Mouse (Mus musculus): Measurements from ENCODE around the gene Dchs1. TPM values are rescaled to one million over a fixed set of nuclear protein-coding genes. Genes with fewer than 3 reads are reported as not detected.

Gene Dchs1
- polyA plus RNA-seq, 1 experiment from 2014 or later = 16.1 TPM

DNA sequence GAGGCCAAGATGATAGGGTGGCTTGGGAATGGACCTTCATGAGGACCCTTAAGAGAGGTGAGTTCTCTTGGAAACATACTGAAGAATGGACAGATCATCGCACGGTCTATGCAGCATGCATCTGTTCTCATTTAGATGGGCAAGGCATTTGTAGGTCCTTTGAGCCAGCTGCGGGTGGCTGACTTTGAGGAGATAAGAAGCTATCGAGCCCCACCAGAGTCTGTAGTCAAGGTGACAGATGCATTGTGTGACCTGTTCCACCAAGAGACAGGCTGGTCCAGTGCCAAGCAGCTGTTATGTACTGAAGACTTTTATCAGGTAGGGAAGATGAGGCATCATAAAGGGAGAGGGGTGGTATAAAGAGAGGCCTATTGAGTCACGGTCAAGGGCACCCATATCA, 78.7 kb downstream of the Dchs1 start:
- H3K9me3 ChIP-seq = no peaks in the 10 kb centered on the region
- no peak for ATAC-seq (ENCODE audit: low FRiP score)
- H3K36me3 ChIP-seq = no peaks in the 10 kb centered on the region
- no peaks in the 10 kb centered on the region for H3K27me3 ChIP-seq
- no peak overlapping the region for H3K27ac ChIP-seq
- no peak overlapping the region for H3K9ac ChIP-seq
- WGBS = 94% methylated on average over 5 of the region's 5 CpGs
- H3K4me1 ChIP-seq (replicated peaks) = no peaks in the 10 kb centered on the region
- H3K4me2 ChIP-seq = no peak overlapping the region
- no peak overlapping the region for H3K4me3 ChIP-seq

DNA sequence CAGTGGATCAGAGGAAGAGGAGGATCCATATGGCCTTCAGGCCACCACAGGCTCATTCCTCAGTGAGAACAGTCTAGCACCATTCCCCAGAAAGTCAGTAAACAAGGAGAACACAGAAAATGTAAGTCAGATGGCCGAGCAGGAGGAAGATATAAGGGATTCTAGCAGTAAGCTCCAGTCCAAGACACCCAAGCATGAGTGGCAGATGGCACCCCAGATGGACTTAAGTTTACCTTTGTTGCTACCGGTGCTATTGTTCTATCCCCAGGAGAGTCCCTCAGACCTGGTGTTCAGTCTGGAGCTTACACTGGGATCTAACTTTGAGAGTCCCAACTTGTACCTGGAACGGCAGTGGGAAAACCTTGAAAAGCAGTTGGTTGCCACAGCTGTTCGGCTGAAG, 83.6 kb downstream of the Dchs1 start:
- 94% methylated on average over 4 of the region's 4 CpGs for WGBS
- no peaks in the 10 kb centered on the region for H3K4me1 ChIP-seq (replicated peaks)
- no peak overlapping the region for H3K4me3 ChIP-seq
- H3K9ac ChIP-seq = no peak overlapping the region
- no peak overlapping the region for H3K4me2 ChIP-seq
- no peak for ATAC-seq (ENCODE audit: low FRiP score)
- no peak overlapping the region for H3K27ac ChIP-seq
- H3K36me3 ChIP-seq = no peaks in the 10 kb centered on the region
- no peaks in the 10 kb centered on the region for H3K9me3 ChIP-seq
- no peaks in the 10 kb centered on the region for H3K27me3 ChIP-seq

GRCm38 (mm10) chr7:105703184-105703583, 84.3 kb downstream of the Dchs1 start:
- Histone ChIP-seq H3K27me3 (no peaks in the 10 kb centered on the region), H3K9me3 (no peaks in the 10 kb centered on the region), H3K27ac (no peak overlapping the region), H3K4me3 (no peak overlapping the region), H3K4me2 (no peak overlapping the region), H3K4me1 (replicated peaks) (no peaks in the 10 kb centered on the region), H3K9ac (no peak overlapping the region), H3K36me3 (no peaks in the 10 kb centered on the region)
- WGBS = 82% methylated on average over 16 of the region's 16 CpGs
- no peak for ATAC-seq (ENCODE audit: low FRiP score)

Other genes starting within 250 kb of the Dchs1 start
- 72.7 and 73.5 TPM in 2 replicates for gene Smpd1, start 233.3 kb downstream of the Dchs1 start, polyA plus RNA-seq (2015; fragmentation: Nextera tagmentation; extraction: Ambion mirVana)
- 242 and 246 TPM in 2 replicates for gene Apbb1, start 206.0 kb downstream of the Dchs1 start, polyA plus RNA-seq (2015; fragmentation: Nextera tagmentation; extraction: Ambion mirVana)
- 0.23 and 0.32 TPM in 2 replicates for gene Hpx, start 187.5 kb downstream of the Dchs1 start, polyA plus RNA-seq (2015; fragmentation: Nextera tagmentation; extraction: Ambion mirVana)
- gene Trim3, start 154.1 kb downstream of the Dchs1 start, polyA plus RNA-seq (2015; fragmentation: Nextera tagmentation; extraction: Ambion mirVana) = 82.1 and 83.2 TPM in 2 replicates
- gene Timm10b, start 147.6 kb downstream of the Dchs1 start, polyA plus RNA-seq (2015; fragmentation: Nextera tagmentation; extraction: Ambion mirVana) = 157 and 170 TPM in 2 replicates
- 74.3 and 77.7 TPM in 2 replicates for gene Arfip2, start 147.2 kb downstream of the Dchs1 start, polyA plus RNA-seq (2015; fragmentation: Nextera tagmentation; extraction: Ambion mirVana)
- 16.1 and 19.3 TPM in 2 replicates for gene Gm45799, start 147.1 kb downstream of the Dchs1 start, polyA plus RNA-seq (2015; fragmentation: Nextera tagmentation; extraction: Ambion mirVana)
- gene Dnhd1, start 136.8 kb downstream of the Dchs1 start, polyA plus RNA-seq (2015; fragmentation: Nextera tagmentation; extraction: Ambion mirVana) = 1.1 and 1.4 TPM in 2 replicates
- 181 and 191 TPM in 2 replicates for gene Ilk, start 51.1 kb downstream of the Dchs1 start, polyA plus RNA-seq (2015; fragmentation: Nextera tagmentation; extraction: Ambion mirVana)
- gene Rrp8, start 50.3 kb downstream of the Dchs1 start, polyA plus RNA-seq (2015; fragmentation: Nextera tagmentation; extraction: Ambion mirVana) = 25.8 and 28.0 TPM in 2 replicates
- gene Taf10, start 43.3 kb downstream of the Dchs1 start, polyA plus RNA-seq (2015; fragmentation: Nextera tagmentation; extraction: Ambion mirVana) = 111 and 122 TPM in 2 replicates
- 39.9 and 46.8 TPM in 2 replicates for gene Tpp1, start 35.4 kb downstream of the Dchs1 start, polyA plus RNA-seq (2015; fragmentation: Nextera tagmentation; extraction: Ambion mirVana)
- 210 and 219 TPM in 2 replicates for gene Mrpl17, start 23.4 kb upstream of the Dchs1 start, polyA plus RNA-seq (2015; fragmentation: Nextera tagmentation; extraction: Ambion mirVana)
- 0.06 and 0.21 TPM in 2 replicates for gene Gm4070, start 166.3 kb upstream of the Dchs1 start, polyA plus RNA-seq (2015; fragmentation: Nextera tagmentation; extraction: Ambion mirVana)

All from hindbrain, embryonic 13.5 days (tissue).